Mouse (Mus musculus) megakaryocyte, embryonic 14.5 days (primary cell): ENCODE data around the gene Pde4b.

Source experiments
- FLI1 ChIP-seq: IDR thresholded peaks from 2 replicates; pipeline ENCODE4 v1.6.1; 2012; ENCODE audit warnings: low read length, inconsistent platforms, mixed read lengths
- GATA1 ChIP-seq: IDR thresholded peaks from 3 replicates; pipeline ENCODE4 v1.6.1; 2012; ENCODE audit warnings: mixed read lengths, low read length, inconsistent platforms, borderline replicate concordance

DNA sequence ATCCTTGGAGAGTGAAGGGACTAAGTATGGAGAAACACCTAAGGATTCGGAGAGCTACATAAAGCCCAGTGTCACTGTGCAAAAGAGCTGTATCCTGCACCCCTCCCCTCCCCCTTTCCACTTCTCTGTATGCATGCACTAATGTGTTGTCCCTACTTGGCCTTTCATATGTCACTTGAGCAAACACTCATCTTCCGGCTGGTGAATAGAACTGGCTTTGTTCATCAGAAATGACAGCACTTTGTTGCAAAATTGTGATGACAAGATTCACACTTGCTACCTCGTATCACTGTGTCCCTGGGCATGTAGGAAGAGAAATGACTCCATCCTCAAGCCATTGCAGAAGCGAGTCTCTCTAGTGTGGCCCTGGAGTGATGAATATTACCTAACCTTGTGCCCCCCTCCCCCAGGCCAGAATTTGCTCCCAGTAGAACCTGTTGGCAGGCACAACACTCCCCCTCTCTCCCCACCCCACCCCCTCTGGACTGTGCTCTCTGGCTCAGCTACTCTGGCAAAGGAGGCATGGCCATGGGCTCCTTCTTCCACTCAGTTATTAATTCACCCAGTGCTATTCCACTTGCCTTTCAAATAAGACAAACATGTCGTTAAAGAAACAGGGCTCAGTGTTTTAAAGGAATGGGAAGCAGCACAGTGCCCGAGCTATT is 497.4 kb downstream of the Pde4b start:
- TF ChIP-seq GATA1: no peak
- TF ChIP-seq FLI1: no peak
